Mouse (Mus musculus) kidney, adult 8-10 months (tissue): ENCODE results near the gene Far1.

Experiments
- DNase-seq, 2 experiments: peaks; one replicate each; pipeline ENCODE4 v3.0.0; 2022

The Far1 gene

DNA sequence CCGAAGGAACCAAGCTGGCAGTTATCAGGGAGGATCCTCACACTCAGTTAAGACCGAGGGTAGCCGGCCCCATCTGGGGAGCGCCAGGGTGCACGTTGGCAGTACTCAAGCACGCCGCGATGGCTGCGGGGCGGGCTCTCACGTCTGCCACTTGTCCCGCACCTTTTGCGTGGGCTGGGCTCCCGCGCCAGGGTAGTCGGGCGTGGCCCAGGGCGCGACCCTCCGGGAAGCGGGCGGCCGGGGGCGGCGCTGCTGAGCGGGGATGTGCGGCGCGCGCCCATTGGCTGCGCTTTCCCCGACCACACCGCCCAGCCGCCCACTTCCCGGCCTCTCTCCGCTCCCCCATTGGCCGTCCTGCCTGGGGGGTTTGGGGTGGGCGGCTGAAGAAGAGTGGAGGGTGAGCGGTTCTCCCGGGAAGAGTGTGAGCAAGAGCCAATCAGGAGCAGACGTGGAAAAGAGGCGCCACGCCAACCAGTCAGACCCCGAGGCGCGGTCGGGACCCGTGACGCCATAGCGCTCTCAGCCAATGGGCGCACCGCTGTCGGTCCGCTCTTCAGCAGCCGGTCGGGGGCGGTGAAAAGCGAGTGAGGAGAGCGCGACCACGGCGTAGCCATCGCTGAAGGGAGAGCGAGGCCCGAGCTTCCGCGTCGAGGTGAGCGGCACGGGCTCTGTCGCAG lies at the start of gene Far1:
Gene Far1 (plus strand): TSS at position 549 of the 677 bp plus-strand sequence.
- DNase-seq, result peak; percentile 98

DNA sequence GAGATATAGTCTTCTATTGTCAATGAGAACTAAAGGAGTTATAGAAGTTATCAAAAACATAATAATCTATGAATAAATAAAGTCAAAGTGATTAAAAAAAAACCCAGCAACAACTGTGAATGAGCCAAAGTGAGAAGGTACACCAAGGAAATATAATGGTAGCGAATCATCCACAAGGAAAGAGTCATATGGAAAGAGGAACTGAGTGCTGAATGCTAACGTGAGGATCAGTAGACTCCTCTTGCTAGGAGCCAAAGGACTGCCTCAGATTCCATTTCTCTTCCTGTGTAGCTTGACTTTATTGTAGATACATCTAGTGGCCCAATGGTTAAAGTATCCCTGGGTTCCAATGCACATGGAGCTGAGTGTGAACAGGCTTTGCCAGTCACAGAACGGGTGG lies 45.3 kb upstream of the Far1 start:
- DNase-seq, result no peak

GRCm38 (mm10) chr7:113470671-113471070 lies 43.0 kb upstream of the Far1 start:
- peak; percentile 23 to 36 for DNase-seq

DNA sequence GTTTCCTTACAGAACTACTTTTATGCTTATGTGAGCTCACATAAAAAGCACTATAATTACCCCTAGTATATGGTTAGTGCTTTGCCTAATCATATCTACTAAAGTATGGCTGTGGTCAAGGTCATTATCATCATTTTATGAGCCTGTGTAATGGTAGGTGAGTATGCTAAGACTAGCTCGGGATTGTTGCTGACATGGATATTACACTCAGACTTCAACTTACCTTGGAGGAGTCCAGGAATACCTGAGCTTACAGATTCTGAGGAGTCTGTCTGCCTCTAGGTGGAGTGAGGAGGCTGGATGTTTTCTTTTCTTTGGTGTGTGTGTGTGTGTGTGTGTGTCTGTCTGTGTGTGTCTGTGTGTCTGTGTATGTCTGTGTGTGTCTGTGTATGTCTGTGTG lies 42.0 kb upstream of the Far1 start:
- no peak for DNase-seq

GRCm38 (mm10) chr7:113495792-113496191 lies 17.8 kb upstream of the Far1 start:
- DNase-seq, result no peak

- DNase-seq, result no peak
Observed at GRCm38 (mm10) chr7:113498413-113498812, 15.2 kb upstream of the Far1 start.

- no peak for DNase-seq
Observed at GRCm38 (mm10) chr7:113499821-113500220, 13.8 kb upstream of the Far1 start.

GRCm38 (mm10) chr7:113502453-113502852 lies 11.2 kb upstream of the Far1 start:
- no peak for DNase-seq

DNA sequence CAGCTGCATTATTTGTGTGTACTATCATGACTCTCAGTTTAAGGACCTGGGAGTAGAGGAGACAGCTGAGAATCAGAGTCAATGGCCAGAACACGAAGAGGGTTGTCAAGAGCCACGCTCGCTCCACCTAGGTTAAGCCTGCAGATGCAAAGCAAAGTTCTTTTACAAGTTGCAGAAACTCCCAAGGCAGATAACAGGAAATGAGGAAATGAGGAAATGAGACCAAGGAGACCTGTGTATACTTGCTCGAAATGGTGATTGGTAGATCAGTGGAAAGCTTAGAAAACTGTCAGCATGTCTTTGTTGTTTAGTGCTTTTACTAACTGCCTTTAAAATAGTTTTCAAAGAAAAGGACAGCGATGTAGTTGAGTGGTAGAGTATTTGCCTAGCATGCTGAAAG lies 8.6 kb upstream of the Far1 start:
- DNase-seq, result no peak

GRCm38 (mm10) chr7:113505516-113506045 lies 8.1 kb upstream of the Far1 start:
- no peak for DNase-seq

GRCm38 (mm10) chr7:113507846-113508245 lies 5.8 kb upstream of the Far1 start:
- DNase-seq, result no peak

DNA sequence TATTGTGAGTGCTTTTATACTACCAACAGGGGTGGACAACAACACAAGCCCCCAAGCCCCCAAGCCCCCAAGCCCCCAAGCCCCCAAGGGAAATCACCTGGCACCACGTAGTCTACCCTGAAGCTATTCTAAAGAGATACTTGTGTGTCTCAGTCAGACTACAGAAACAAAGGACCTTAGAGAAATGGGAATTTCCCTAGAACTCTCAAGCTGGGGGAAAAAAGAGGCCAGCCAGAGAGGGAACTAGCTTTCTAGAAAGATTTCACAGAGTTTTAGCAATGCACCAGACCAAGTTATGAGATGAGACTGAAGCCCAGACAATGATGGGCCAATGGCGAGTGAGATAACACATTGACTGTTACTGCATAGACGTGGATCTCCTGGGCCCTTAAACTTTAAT lies 2.2 kb upstream of the Far1 start:
- DNase-seq, result no peak

DNA sequence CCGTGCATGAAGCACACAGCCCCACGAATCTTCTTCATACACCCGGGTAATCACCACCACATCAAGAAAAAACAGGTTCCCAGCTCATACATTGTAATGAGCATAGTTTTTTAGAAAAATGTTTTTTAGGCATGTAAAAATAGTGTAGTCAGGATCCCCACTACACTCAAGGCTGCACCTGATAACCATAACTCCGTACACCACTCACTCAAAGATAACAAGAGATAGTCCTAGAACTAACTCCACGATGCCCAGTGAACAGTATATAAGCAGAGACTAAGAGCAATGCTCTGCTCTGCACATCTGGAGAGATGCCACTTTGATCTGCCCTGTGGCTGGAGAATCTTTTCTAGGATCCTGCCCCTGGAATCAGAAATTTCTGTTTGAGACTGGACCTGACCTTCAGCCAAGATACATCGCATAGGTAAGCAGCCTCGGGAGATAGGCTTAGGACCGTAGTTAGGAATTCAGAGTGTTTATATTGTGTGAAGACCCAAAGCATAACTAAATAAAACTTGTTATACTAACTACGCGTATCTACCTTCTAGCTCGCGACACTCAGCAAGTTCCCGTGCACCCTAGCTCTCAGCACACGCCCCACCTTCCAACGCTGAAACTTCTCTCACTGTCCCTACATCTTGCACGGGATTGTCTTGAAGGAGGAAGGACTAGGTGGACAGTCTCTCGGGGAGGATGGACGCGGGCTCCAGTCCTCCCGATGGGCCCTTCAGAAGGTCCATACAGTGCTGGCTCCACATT lies 928 bp upstream of the Far1 start:
- no peak for DNase-seq

DNA sequence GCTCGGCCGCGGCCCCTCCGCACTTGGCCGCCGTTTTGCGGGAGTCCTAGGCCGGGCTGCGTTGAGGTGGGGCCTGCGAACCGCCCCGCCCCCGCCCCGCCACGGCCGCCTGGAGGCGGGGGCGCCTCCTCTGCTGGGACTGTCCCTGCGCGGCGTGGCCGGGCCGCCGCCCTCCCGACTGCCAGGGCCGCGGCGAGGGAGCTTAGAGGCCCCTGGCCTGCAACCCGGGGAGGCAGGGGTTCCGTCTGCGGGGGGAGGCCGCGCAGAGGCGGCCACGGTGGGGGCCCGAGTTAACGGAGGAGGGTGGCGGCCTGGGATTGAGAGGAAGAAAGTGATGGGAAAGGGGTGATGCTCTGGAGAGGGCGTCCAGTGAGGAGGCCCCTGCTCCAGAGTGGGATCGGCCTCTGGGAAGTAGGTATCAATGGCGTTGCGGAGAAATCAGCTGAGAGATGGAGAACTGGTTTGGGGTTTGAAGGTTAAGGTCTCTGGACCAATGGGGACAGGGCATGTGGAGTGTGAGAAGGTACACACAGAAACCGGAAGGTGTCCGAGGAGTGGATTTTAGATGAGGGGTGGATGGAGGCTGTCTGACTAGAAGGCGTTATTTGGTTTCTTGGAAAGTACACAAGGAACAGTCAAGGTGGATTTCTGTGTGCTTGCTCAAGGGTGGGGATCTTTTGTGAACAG lies 472 bp downstream of the Far1 start:
- DNase-seq, result peak in 1 of 2 experiments; percentile 30

GRCm38 (mm10) chr7:113515831-113516230 lies 2.2 kb downstream of the Far1 start:
- peak in 1 of 2 experiments; percentile 73 for DNase-seq

- no peak for DNase-seq
Observed at GRCm38 (mm10) chr7:113518419-113518818, 4.8 kb downstream of the Far1 start.

DNA sequence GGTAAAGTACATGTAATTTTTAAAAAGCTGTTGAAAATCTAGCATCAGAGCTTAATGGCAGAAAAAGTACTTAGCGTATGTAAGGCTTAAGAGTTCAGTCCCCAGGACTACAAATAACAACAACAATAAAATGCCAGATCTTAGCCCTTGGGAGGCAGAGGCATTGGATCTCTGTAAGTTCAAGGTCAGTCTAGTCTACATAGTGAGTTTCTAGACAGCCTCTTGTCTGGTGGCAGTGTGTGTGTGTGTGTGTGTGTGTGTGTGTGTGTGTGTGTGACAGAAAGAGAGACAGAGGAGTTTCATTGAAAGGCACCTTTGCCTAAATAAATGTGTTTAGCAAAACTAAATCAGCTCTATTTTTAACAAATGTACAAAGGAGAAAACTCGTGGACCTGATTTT lies 5.3 kb downstream of the Far1 start:
- no peak for DNase-seq

DNA sequence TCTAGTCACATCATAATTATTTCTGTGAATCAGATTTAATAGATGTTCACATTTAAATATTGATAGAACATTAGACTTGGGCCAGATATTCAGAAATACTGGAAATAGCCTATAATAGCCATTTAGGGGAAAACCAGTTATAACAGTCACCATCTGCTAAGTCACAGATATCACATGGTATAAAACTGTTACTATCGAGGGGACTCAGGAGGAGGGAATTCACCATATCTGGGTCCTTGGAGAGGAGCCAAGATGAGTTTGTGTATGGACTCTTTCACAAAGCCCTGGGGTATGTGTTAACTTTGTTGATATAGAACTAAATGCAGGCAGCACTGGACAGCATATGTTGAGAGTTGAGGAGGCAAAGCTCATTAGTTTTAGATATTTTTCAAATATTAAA lies 29.5 kb downstream of the Far1 start:
- DNase-seq, result no peak

DNA sequence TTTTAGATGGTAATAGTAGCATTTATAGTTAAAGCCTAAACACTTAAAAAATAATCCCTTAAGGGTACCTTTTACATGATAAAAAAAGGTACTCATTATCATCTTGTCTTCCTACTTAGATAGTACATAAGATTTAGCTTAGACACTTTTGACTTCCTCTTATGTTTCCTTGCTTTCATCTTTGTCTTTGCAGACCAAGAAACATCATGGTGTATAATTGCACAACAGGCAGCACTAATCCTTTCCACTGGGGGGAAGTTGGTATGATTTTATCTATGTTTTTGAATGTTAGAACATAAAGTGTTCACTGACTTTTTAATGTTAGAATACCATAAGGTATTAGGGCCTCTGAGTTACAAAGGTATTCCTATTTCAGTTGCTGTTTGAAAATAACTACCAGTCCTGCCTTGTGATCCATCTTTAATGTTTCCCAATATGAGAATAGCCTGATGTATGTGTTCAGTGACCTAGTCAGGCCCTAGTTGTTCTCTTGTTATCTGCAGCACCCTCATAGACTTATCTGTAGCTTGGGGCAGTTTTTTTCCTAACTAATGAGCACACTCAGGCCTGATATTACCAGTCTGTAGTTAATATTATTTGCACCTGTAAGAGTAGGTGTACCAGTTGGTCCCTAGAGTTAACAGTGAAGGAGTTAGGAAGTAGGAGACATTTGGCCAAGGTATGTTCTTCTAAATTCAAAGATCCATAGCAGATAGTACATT lies 38.3 kb downstream of the Far1 start:
- no peak for DNase-seq

GRCm38 (mm10) chr7:113552508-113552907 lies 38.9 kb downstream of the Far1 start:
- no peak for DNase-seq

DNA sequence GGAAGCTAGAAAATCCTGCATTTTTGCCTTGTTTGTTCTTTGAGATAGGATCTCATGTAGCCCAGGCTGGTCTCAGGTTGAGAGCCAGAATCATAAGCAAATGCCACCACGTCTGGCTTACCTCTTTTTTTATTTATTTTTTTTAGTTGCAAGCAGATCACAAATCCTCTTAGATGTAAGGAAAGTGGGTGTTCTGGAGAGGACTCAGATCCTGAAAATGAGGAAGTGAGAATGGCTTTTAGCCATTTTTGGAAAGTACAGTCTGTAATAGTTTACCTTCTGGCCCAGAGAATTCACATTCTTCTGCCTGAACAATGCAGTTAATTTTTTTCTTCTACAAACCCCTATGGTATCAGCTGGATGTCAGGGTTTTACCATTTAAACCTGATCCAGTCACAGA lies 42.5 kb downstream of the Far1 start:
- DNase-seq, result no peak

- no peak for DNase-seq
Observed at GRCm38 (mm10) chr7:113566892-113567291, 53.3 kb downstream of the Far1 start.

DNA sequence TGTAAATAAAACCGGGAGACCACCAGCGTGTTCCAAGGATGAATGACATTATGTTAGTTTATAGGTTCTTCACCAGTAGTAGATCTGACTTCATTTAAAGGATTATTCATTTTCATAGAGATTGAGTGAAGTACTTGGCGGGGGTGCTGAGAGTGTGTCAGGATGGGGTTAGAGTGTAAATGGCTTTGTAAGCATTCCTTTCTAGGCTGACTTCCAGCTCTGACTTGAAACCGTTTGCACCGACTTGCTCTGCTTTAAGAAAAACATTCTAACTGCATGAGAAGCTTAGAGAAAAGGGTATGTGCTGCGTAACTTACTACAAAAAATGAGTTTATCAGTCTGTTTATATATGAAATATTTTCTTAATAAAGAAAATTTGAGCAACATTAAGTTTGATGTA lies 57.5 kb downstream of the Far1 start:
- DNase-seq, result no peak
